Comparison of ENCODE assay signal across 12 mouse cellular contexts in genomic region chr15:96078580-96078979, GRCm38 (mm10).
"Had no signal": no experiment of that assay in that cellular context is flagged by ENCODE, and none has a peak within 500 bp of the region (broad histone marks: within the 10 kb centered on the region; RNA-seq: fewer than 3 reads in every experiment).

No protein-coding gene starts in this region.

- ATAC-seq: liver, embryonic 12.5 days; midbrain, embryonic 16.5 days had no signal

- H3K4me1 ChIP-seq: liver, embryonic 12.5 days; midbrain, embryonic 12.5 days; neural tube, embryonic 13.5 days had no signal

- H3K9me3 ChIP-seq: limb, embryonic 15.5 days; liver, embryonic 12.5 days; midbrain, embryonic 12.5 days; neural tube, embryonic 13.5 days; stomach, embryonic 15.5 days had no signal

- H3K27me3 ChIP-seq: limb, embryonic 15.5 days; midbrain, embryonic 12.5 days; neural tube, embryonic 13.5 days; stomach, embryonic 15.5 days had no signal

- H3K27ac ChIP-seq: limb, embryonic 15.5 days; liver, embryonic 12.5 days; midbrain, embryonic 12.5 days; neural tube, embryonic 13.5 days; stomach, embryonic 15.5 days had no signal

- H3K4me2 ChIP-seq: limb, embryonic 15.5 days; liver, embryonic 12.5 days; midbrain, embryonic 12.5 days; neural tube, embryonic 13.5 days; stomach, embryonic 15.5 days had no signal

- DNase-seq: kidney, adult 8-10 months; kidney, postnatal 25 days; layer of hippocampus, postnatal 36 days; retina, postnatal 1 day; thymus, adult 2 months; thymus, postnatal 25 days had no signal

- H3K9ac ChIP-seq: limb, embryonic 15.5 days; liver, embryonic 12.5 days; midbrain, embryonic 12.5 days; neural tube, embryonic 13.5 days; stomach, embryonic 15.5 days had no signal

- H3K36me3 ChIP-seq: limb, embryonic 15.5 days; liver, embryonic 12.5 days; midbrain, embryonic 12.5 days; neural tube, embryonic 13.5 days; stomach, embryonic 15.5 days had no signal

- H3K4me3 ChIP-seq: limb, embryonic 15.5 days; liver, embryonic 12.5 days; midbrain, embryonic 12.5 days; neural tube, embryonic 13.5 days; stomach, embryonic 15.5 days had no signal
